Mouse (Mus musculus): ENCODE data around the gene Emb. TPM values are rescaled to one million over a fixed set of nuclear protein-coding genes. Genes with fewer than 3 reads are reported as not detected.
"Not testable (repeated sequence)": the region's sequence is repeated elsewhere in the genome, so short reads cannot be mapped to it uniquely, and the experiment has no call there.

Emb gene
- 45.5 and 58.1 TPM in 2 replicates for polyA plus RNA-seq (2016; fragmentation: Nextera tagmentation; extraction: Ambion mirVana)

- H3K4me3 ChIP-seq: no peak within 1 kb of the TSS
- 78% methylated on average over 6 of the region's 6 CpGs for WGBS
- DNase-seq (ENCODE audit: low spot score): no peak
- H3K27ac ChIP-seq (replicated peaks): no peak within 1 kb of the TSS
- H3K36me3 ChIP-seq: no peaks in the 10 kb centered on the region
- H3K4me1 ChIP-seq: no peaks in the 10 kb centered on the region; the same call in 1 of the 2 replicates
- no peaks in the 10 kb centered on the region for H3K27me3 ChIP-seq (ENCODE audit: low read depth, poor library complexity, severe bottlenecking)
- no peaks in the 10 kb centered on the region for H3K9me3 ChIP-seq (replicated peaks)
Observed at GRCm38 (mm10) chr13:117208236-117208635, at the start of gene Emb. Gene Emb (plus strand): TSS chr13:117208536.

- Histone ChIP-seq H3K36me3 (no peaks in the 10 kb centered on the region), H3K27me3 (ENCODE audit: low read depth, poor library complexity, severe bottlenecking) (no peaks in the 10 kb centered on the region), H3K9me3 (replicated peaks) (no peaks in the 10 kb centered on the region; the same call in 1 of the 2 replicates), H3K4me3 (no peak overlapping the region), H3K27ac (replicated peaks) (no peak overlapping the region), H3K4me1 (no peaks in the 10 kb centered on the region)
- WGBS: 89% methylated on average over 5 of the region's 5 CpGs
- no peak for DNase-seq (ENCODE audit: low spot score)
Observed at GRCm38 (mm10) chr13:117163906-117164305, 44.4 kb upstream of the Emb start.

- Histone ChIP-seq H3K4me3 (no peak overlapping the region), H3K27me3 (ENCODE audit: low read depth, poor library complexity, severe bottlenecking) (no peaks in the 10 kb centered on the region), H3K4me1 (no peaks in the 10 kb centered on the region), H3K9me3 (replicated peaks) (no peaks in the 10 kb centered on the region; the same call in 1 of the 2 replicates), H3K36me3 (no peaks in the 10 kb centered on the region), H3K27ac (replicated peaks) (no peak overlapping the region)
- WGBS: 98% methylated on average over 8 of the region's 8 CpGs
- DNase-seq (ENCODE audit: low spot score): no peak
Observed at GRCm38 (mm10) chr13:117165071-117165470, 43.3 kb upstream of the Emb start.

GRCm38 (mm10) chr13:117180912-117181311 is 27.4 kb upstream of the Emb start:
- not testable (repeated sequence) for H3K36me3 ChIP-seq; H3K9me3 ChIP-seq (replicated peaks); H3K4me3 ChIP-seq; DNase-seq (ENCODE audit: low spot score); H3K27ac ChIP-seq (replicated peaks); H3K27me3 ChIP-seq (ENCODE audit: low read depth, poor library complexity, severe bottlenecking); H3K4me1 ChIP-seq
- 61% methylated on average over 3 of the region's 3 CpGs for WGBS

- H3K9me3 ChIP-seq (replicated peaks): no peaks in the 10 kb centered on the region
- DNase-seq (ENCODE audit: low spot score): no peak
- no peaks in the 10 kb centered on the region for H3K36me3 ChIP-seq
- WGBS: 81% methylated on average over 6 of the region's 6 CpGs
- no peak overlapping the region for H3K4me3 ChIP-seq
- no peak overlapping the region for H3K27ac ChIP-seq (replicated peaks)
- no peaks in the 10 kb centered on the region for H3K4me1 ChIP-seq
- H3K27me3 ChIP-seq (ENCODE audit: low read depth, poor library complexity, severe bottlenecking): no peaks in the 10 kb centered on the region
Observed at GRCm38 (mm10) chr13:117183288-117183687, 25.0 kb upstream of the Emb start.

GRCm38 (mm10) chr13:117185329-117185728 is 23.0 kb upstream of the Emb start:
- H3K27ac ChIP-seq (replicated peaks): no peak overlapping the region
- no peaks in the 10 kb centered on the region for H3K4me1 ChIP-seq
- no peaks in the 10 kb centered on the region for H3K27me3 ChIP-seq (ENCODE audit: low read depth, poor library complexity, severe bottlenecking)
- no peak for DNase-seq (ENCODE audit: low spot score)
- no peaks in the 10 kb centered on the region for H3K36me3 ChIP-seq
- H3K9me3 ChIP-seq (replicated peaks): no peaks in the 10 kb centered on the region
- H3K4me3 ChIP-seq: no peak overlapping the region
- 87% methylated on average over 6 of the region's 6 CpGs for WGBS

GRCm38 (mm10) chr13:117192161-117192560 is 16.2 kb upstream of the Emb start:
- Histone ChIP-seq H3K4me3 (no peak overlapping the region), H3K27ac (replicated peaks) (no peak overlapping the region), H3K4me1 (no peaks in the 10 kb centered on the region), H3K9me3 (replicated peaks) (no peaks in the 10 kb centered on the region), H3K36me3 (no peaks in the 10 kb centered on the region), H3K27me3 (ENCODE audit: low read depth, poor library complexity, severe bottlenecking) (no peaks in the 10 kb centered on the region)
- 92% methylated on average over 5 of the region's 5 CpGs for WGBS
- no peak for DNase-seq (ENCODE audit: low spot score)

- Histone ChIP-seq H3K27me3 (ENCODE audit: low read depth, poor library complexity, severe bottlenecking) (no peaks in the 10 kb centered on the region), H3K9me3 (replicated peaks) (no peaks in the 10 kb centered on the region), H3K4me3 (no peak overlapping the region), H3K4me1 (no peaks in the 10 kb centered on the region), H3K36me3 (no peaks in the 10 kb centered on the region), H3K27ac (replicated peaks) (no peak overlapping the region)
- no peak for DNase-seq (ENCODE audit: low spot score)
- 85% methylated on average over 7 of the region's 7 CpGs for WGBS
Observed at GRCm38 (mm10) chr13:117193422-117193983, 14.8 kb upstream of the Emb start.

GRCm38 (mm10) chr13:117195569-117196495 is 12.5 kb upstream of the Emb start:
- H3K9me3 ChIP-seq (replicated peaks): no peaks in the 10 kb centered on the region
- H3K27me3 ChIP-seq (ENCODE audit: low read depth, poor library complexity, severe bottlenecking): no peaks in the 10 kb centered on the region
- 89% methylated on average over 13 of the region's 13 CpGs for WGBS
- no peak overlapping the region for H3K27ac ChIP-seq (replicated peaks)
- DNase-seq (ENCODE audit: low spot score): no peak
- no peak overlapping the region for H3K4me3 ChIP-seq
- H3K4me1 ChIP-seq: no peaks in the 10 kb centered on the region
- H3K36me3 ChIP-seq: no peaks in the 10 kb centered on the region

GRCm38 (mm10) chr13:117197666-117198065 is 10.7 kb upstream of the Emb start:
- no peak overlapping the region for H3K4me3 ChIP-seq
- WGBS: 100% methylated on average over 2 of the region's 2 CpGs
- H3K36me3 ChIP-seq: no peaks in the 10 kb centered on the region
- no peaks in the 10 kb centered on the region for H3K9me3 ChIP-seq (replicated peaks)
- no peaks in the 10 kb centered on the region for H3K27me3 ChIP-seq (ENCODE audit: low read depth, poor library complexity, severe bottlenecking)
- DNase-seq (ENCODE audit: low spot score): no peak
- no peak overlapping the region for H3K27ac ChIP-seq (replicated peaks)
- H3K4me1 ChIP-seq: no peaks in the 10 kb centered on the region

GRCm38 (mm10) chr13:117198402-117199083 is 9.8 kb upstream of the Emb start:
- DNase-seq (ENCODE audit: low spot score): peak; percentile 79
- Histone ChIP-seq H3K36me3 (no peaks in the 10 kb centered on the region), H3K27ac (replicated peaks) (no peak overlapping the region), H3K4me1 (no peaks in the 10 kb centered on the region), H3K27me3 (ENCODE audit: low read depth, poor library complexity, severe bottlenecking) (no peaks in the 10 kb centered on the region), H3K4me3 (no peak overlapping the region), H3K9me3 (replicated peaks) (no peaks in the 10 kb centered on the region)
- WGBS: 90% methylated on average over 7 of the region's 7 CpGs

GRCm38 (mm10) chr13:117202755-117203471 is 5.4 kb upstream of the Emb start:
- 48% methylated on average over 22 of the region's 22 CpGs for WGBS
- no peaks in the 10 kb centered on the region for H3K27me3 ChIP-seq (ENCODE audit: low read depth, poor library complexity, severe bottlenecking)
- peak; percentile 33 for DNase-seq (ENCODE audit: low spot score)
- H3K27ac ChIP-seq (replicated peaks): no peak overlapping the region
- H3K9me3 ChIP-seq (replicated peaks): no peaks in the 10 kb centered on the region
- H3K4me3 ChIP-seq: no peak overlapping the region
- no peaks in the 10 kb centered on the region for H3K4me1 ChIP-seq
- no peaks in the 10 kb centered on the region for H3K36me3 ChIP-seq
